Mouse (Mus musculus): ENCODE data around the gene Vmp1. TPM values are rescaled to one million over a fixed set of nuclear protein-coding genes. Genes with fewer than 3 reads are reported as not detected.
A peak's percentile ranks its signal among the peaks of the same experiment; 100 is the strongest.

Gene Vmp1
- total RNA-seq, 2 experiments from 2014 or later = 143 to 150 TPM

GRCm38 (mm10) chr11:86574408-86574807 lies 109.2 kb downstream of the Vmp1 start:
- no peak for DNase-seq (ENCODE audit: low spot score in 2 of 2)

GRCm38 (mm10) chr11:86573646-86574231 lies 109.9 kb downstream of the Vmp1 start:
- no peak for DNase-seq (ENCODE audit: low spot score in 2 of 2)

GRCm38 (mm10) chr11:86572623-86573022 lies 111.0 kb downstream of the Vmp1 start:
- no peak for DNase-seq (ENCODE audit: low spot score in 2 of 2)

GRCm38 (mm10) chr11:86571871-86572270 lies 111.8 kb downstream of the Vmp1 start:
- DNase-seq (ENCODE audit: low spot score in 2 of 2) = no peak

GRCm38 (mm10) chr11:86571047-86571855 lies 112.4 kb downstream of the Vmp1 start:
- no peak for DNase-seq (ENCODE audit: low spot score in 2 of 2)

- DNase-seq (ENCODE audit: low spot score in 2 of 2) = no peak
These were observed 113.3 kb downstream of the Vmp1 start for GRCm38 (mm10) chr11:86570261-86570746.

GRCm38 (mm10) chr11:86568425-86568824 lies 115.2 kb downstream of the Vmp1 start:
- no peak for DNase-seq (ENCODE audit: low spot score in 2 of 2)

GRCm38 (mm10) chr11:86558258-86558657 lies 125.4 kb downstream of the Vmp1 start:
- no peak for DNase-seq (ENCODE audit: low spot score in 2 of 2)

- DNase-seq (ENCODE audit: low spot score in 2 of 2) = no peak
These were observed 130.1 kb downstream of the Vmp1 start for GRCm38 (mm10) chr11:86553525-86553924.

- DNase-seq (ENCODE audit: low spot score in 2 of 2) = no peak
These were observed 136.2 kb downstream of the Vmp1 start for GRCm38 (mm10) chr11:86547412-86547811.

- no peak for DNase-seq (ENCODE audit: low spot score in 2 of 2)
These were observed 138.1 kb downstream of the Vmp1 start for GRCm38 (mm10) chr11:86545556-86545955.

GRCm38 (mm10) chr11:86544639-86545299 lies 138.9 kb downstream of the Vmp1 start, which contains the start of the genes Rps6kb1 and Tubd1:
TSS of gene Rps6kb1 (minus strand) at chr11:86544805.
TSS of gene Tubd1 (plus strand) at chr11:86544991.
- DNase-seq (ENCODE audit: low spot score in 2 of 2) = peak; percentile 99

GRCm38 (mm10) chr11:86543960-86544638 lies 139.5 kb downstream of the Vmp1 start:
- no peak for DNase-seq (ENCODE audit: low spot score in 2 of 2)

- no peak for DNase-seq (ENCODE audit: low spot score in 2 of 2)
These were observed 140.8 kb downstream of the Vmp1 start for GRCm38 (mm10) chr11:86542851-86543250.

GRCm38 (mm10) chr11:86540476-86540845 lies 143.2 kb downstream of the Vmp1 start:
- DNase-seq (ENCODE audit: low spot score in 2 of 2) = no peak

GRCm38 (mm10) chr11:86539716-86540475 lies 143.7 kb downstream of the Vmp1 start:
- DNase-seq (ENCODE audit: low spot score in 2 of 2) = no peak

GRCm38 (mm10) chr11:86538786-86539185 lies 144.8 kb downstream of the Vmp1 start:
- DNase-seq (ENCODE audit: low spot score in 2 of 2) = no peak

- no peak for DNase-seq (ENCODE audit: low spot score in 2 of 2)
These were observed 149.3 kb downstream of the Vmp1 start for GRCm38 (mm10) chr11:86534201-86534910.
